Mouse (Mus musculus) G1E-ER4 (cell line): ENCODE results near the gene Fam83e. TPM values are rescaled to one million over a fixed set of nuclear protein-coding genes. Genes with fewer than 3 reads are reported as not detected.

ENCODE experiments used
- GATA1 ChIP-seq: IDR thresholded peaks from one replicate; pipeline ENCODE4 v1.8.0; 2012; ENCODE audit warnings: low read length, inconsistent platforms
- polyA plus RNA-seq: library from polyadenylated mRNA; stranded (reverse); fragments of >175 nt; gene quantifications from 2 replicates; pipeline ENCODE4 v1.2.3, GENCODE M21; 2012

Gene Fam83e
- polyA plus RNA-seq, 1 experiment = 1.2 TPM

GRCm38 (mm10) chr7:45717918-45718297 is 3.1 kb upstream of the Fam83e start, which contains the start of gene Sphk2:
Sphk2 (minus strand) TSS chr7:45718002.
- no peak for TF ChIP-seq GATA1

GRCm38 (mm10) chr7:45718331-45718730 is 2.7 kb upstream of the Fam83e start:
- no peak for TF ChIP-seq GATA1

GRCm38 (mm10) chr7:45719180-45719579 is 1.8 kb upstream of the Fam83e start:
- TF ChIP-seq GATA1 = no peak

GRCm38 (mm10) chr7:45719738-45720412 is 1.1 kb upstream of the Fam83e start:
- TF ChIP-seq GATA1 = no peak

- TF ChIP-seq GATA1 = no peak
These were observed 191 bp downstream of the Fam83e start for GRCm38 (mm10) chr7:45721234-45721571.

GRCm38 (mm10) chr7:45721642-45722347 is 783 bp downstream of the Fam83e start:
- no peak for TF ChIP-seq GATA1

GRCm38 (mm10) chr7:45722348-45722713 is 1.3 kb downstream of the Fam83e start:
- TF ChIP-seq GATA1 = no peak

GRCm38 (mm10) chr7:45723301-45723700 is 2.3 kb downstream of the Fam83e start:
- TF ChIP-seq GATA1 = no peak

- TF ChIP-seq GATA1 = no peak
These were observed 2.8 kb downstream of the Fam83e start for GRCm38 (mm10) chr7:45723781-45724180.

- no peak for TF ChIP-seq GATA1
These were observed 4.1 kb downstream of the Fam83e start for GRCm38 (mm10) chr7:45725151-45725550.

GRCm38 (mm10) chr7:45725713-45726112 is 4.7 kb downstream of the Fam83e start, which contains the start of gene Spaca4:
Spaca4 (minus strand) TSS chr7:45725813.
- no peak for TF ChIP-seq GATA1

GRCm38 (mm10) chr7:45726419-45726818 is 5.4 kb downstream of the Fam83e start:
- TF ChIP-seq GATA1 = no peak

- TF ChIP-seq GATA1 = no peak
These were observed 6.6 kb downstream of the Fam83e start for GRCm38 (mm10) chr7:45727625-45728024.

- TF ChIP-seq GATA1 = no peak
These were observed 9.9 kb downstream of the Fam83e start for GRCm38 (mm10) chr7:45730727-45731431.

GRCm38 (mm10) chr7:45733477-45733876 is 12.5 kb downstream of the Fam83e start:
- no peak for TF ChIP-seq GATA1

- no peak for TF ChIP-seq GATA1
These were observed 18.3 kb downstream of the Fam83e start for GRCm38 (mm10) chr7:45739162-45739763.
